ENCODE assay signal across 22 mouse cellular contexts in genomic region chr4:82363951-82364350, GRCm38 (mm10).
DNase-seq lines count a peak whose midpoint lies in the region; ATAC-seq and TF ChIP-seq lines count a peak whose summit lies in the region.
"Had no signal": no experiment of that assay in that cellular context is flagged by ENCODE, and none has a peak within 500 bp of the region (broad histone marks: within the 10 kb centered on the region; RNA-seq: fewer than 3 reads in every experiment).

No protein-coding gene starts in this region.

- intact Hi-C loops in heart, adult 2 months (cut with DNase I): loop anchor here (2.0 kb wide), 1 partner anchor 33 kb away; no protein-coding TSS in a partner anchor
- intact Hi-C loops in heart, postnatal 10 days (cut with DNase I): loop anchor here (5.0 kb wide), 1 partner anchor 143 kb away; no protein-coding TSS in a partner anchor
- intact Hi-C loops in left cerebral cortex, postnatal 14 days (cut with DNase I): no loop called here

- ATAC-seq in kidney, postnatal 0 days (replicated peaks; ENCODE audit: low FRiP score, low read depth): no peak
- ATAC-seq in midbrain, embryonic 11.5 days (ENCODE audit: low FRiP score): no peak
- ATAC-seq: forebrain, embryonic 13.5 days; hindbrain, postnatal 0 days; intestine, embryonic 16.5 days; Patski had no signal

- peaks cover 28% of the 10 kb centered on the region for H3K4me1 ChIP-seq in heart, adult 2 months (ENCODE audit: control insufficient read depth, insufficient read depth, low read length)
- peaks cover 16% of the 10 kb centered on the region; the same call in 1 of the 2 replicates for H3K4me1 ChIP-seq in kidney, postnatal 0 days (replicated peaks; ENCODE audit: insufficient read depth, low read length)
- 0 out of 2 replicates have a peak, but pooled peaks cover 4% of the 10 kb centered on the region for H3K4me1 ChIP-seq in midbrain, embryonic 11.5 days (ENCODE audit: control insufficient read depth, insufficient read depth, low read length)
- peaks cover 9% of the 10 kb centered on the region; the same call in 1 of the 2 replicates for H3K4me1 ChIP-seq in midbrain, embryonic 10.5 days

- no peak overlapping the region for H3K9ac ChIP-seq in heart, adult 2 months (ENCODE audit: low read depth, low read length)
- no peak overlapping the region for H3K9ac ChIP-seq in kidney, postnatal 0 days (ENCODE audit: low read depth, low read length)
- no peak overlapping the region for H3K9ac ChIP-seq in midbrain, embryonic 11.5 days (ENCODE audit: low read length)
- H3K9ac ChIP-seq: forebrain, embryonic 13.5 days; midbrain, embryonic 12.5 days had no signal

- WGBS in heart, adult 2 months: 65% methylated on average over 6 of the region's 6 CpGs
- 53% methylated on average over 6 of the region's 6 CpGs for WGBS in kidney, postnatal 0 days
- WGBS in midbrain, embryonic 11.5 days: 91% methylated on average over 6 of the region's 6 CpGs
- 92% methylated on average over 6 of the region's 6 CpGs for WGBS in midbrain, embryonic 10.5 days

- peak overlapping the region; percentile 56 for H3K27ac ChIP-seq in heart, adult 2 months
- H3K27ac ChIP-seq in kidney, postnatal 0 days: no peak overlapping the region
- no peak overlapping the region for H3K27ac ChIP-seq in midbrain, embryonic 11.5 days (ENCODE audit: low read depth, low read length)
- no peak overlapping the region for H3K27ac ChIP-seq in midbrain, embryonic 10.5 days (replicated peaks)
- H3K27ac ChIP-seq: forebrain, embryonic 13.5 days; hindbrain, postnatal 0 days; midbrain, embryonic 12.5 days had no signal

- no peak for TF ChIP-seq EP300 in heart, adult 2 months (IDR thresholded peaks at IDR 0.05; ENCODE audit: insufficient read depth, low read depth, low read length)

- H3K4me3 ChIP-seq in heart, adult 2 months: no peak overlapping the region
- no peak overlapping the region for H3K4me3 ChIP-seq in kidney, postnatal 0 days (replicated peaks; ENCODE audit: low read depth, low read length)
- H3K4me3 ChIP-seq in midbrain, embryonic 11.5 days (ENCODE audit: low read depth, low read length): no peak overlapping the region
- no peak overlapping the region for H3K4me3 ChIP-seq in midbrain, embryonic 10.5 days
- H3K4me3 ChIP-seq: forebrain, embryonic 13.5 days; midbrain, embryonic 12.5 days had no signal

- H3K9me3 ChIP-seq in kidney, postnatal 0 days (replicated peaks; ENCODE audit: low read length): no peaks in the 10 kb centered on the region
- no peaks in the 10 kb centered on the region for H3K9me3 ChIP-seq in midbrain, embryonic 11.5 days (ENCODE audit: control insufficient read depth, low read length)
- H3K9me3 ChIP-seq in midbrain, embryonic 10.5 days (replicated peaks): no peaks in the 10 kb centered on the region
- H3K9me3 ChIP-seq: forebrain, embryonic 13.5 days; midbrain, embryonic 12.5 days had no signal

- no peak overlapping the region for H3K4me2 ChIP-seq in kidney, postnatal 0 days (ENCODE audit: low read length)
- no peak overlapping the region for H3K4me2 ChIP-seq in midbrain, embryonic 11.5 days
- H3K4me2 ChIP-seq: forebrain, embryonic 13.5 days; midbrain, embryonic 12.5 days had no signal

- TF ChIP-seq POLR2A in heart, adult 2 months (IDR thresholded peaks at IDR 0.05; ENCODE audit: insufficient read depth, low read depth, low read length): no peak

- no peak for TF ChIP-seq CTCF in heart, adult 2 months (IDR thresholded peaks at IDR 0.05)
- no peak for TF ChIP-seq CTCF in kidney, postnatal 0 days (IDR thresholded peaks at IDR 0.05; ENCODE audit: low read depth)

- H3K36me3 ChIP-seq in heart, adult 2 months (ENCODE audit: control insufficient read depth, insufficient read depth, low read length): peaks cover 36% of the 10 kb centered on the region
- H3K36me3 ChIP-seq in kidney, postnatal 0 days (ENCODE audit: insufficient read depth, low read length): no peaks in the 10 kb centered on the region
- H3K36me3 ChIP-seq in midbrain, embryonic 11.5 days (ENCODE audit: control insufficient read depth, insufficient read depth, low read length): no peaks in the 10 kb centered on the region
- H3K36me3 ChIP-seq in midbrain, embryonic 10.5 days: no peaks in the 10 kb centered on the region
- H3K36me3 ChIP-seq: G1E had no signal

- DNase-seq in heart, adult 2 months: no peak
- no peak for DNase-seq in heart, postnatal 10 days
- DNase-seq in kidney, postnatal 0 days (ENCODE audit: low spot score): peak; percentile 42
- no peak for DNase-seq in kidney, postnatal 14 days
- peak; percentile 54 for DNase-seq in midbrain, embryonic 11.5 days (ENCODE audit: low spot score, missing footprints)
- no peak for DNase-seq in midbrain, embryonic 10.5 days (ENCODE audit: low spot score)
- no peak for DNase-seq in left cerebral cortex, postnatal 14 days (ENCODE audit: low spot score in 2 of 2)
- DNase-seq: adrenal gland, postnatal 36 days; B cell, adult 2 months; cerebellum, adult 9-10 months; gastrocnemius, postnatal 10 days; retina, postnatal 1 day; right cerebral cortex, postnatal 25 days; spleen, adult 18-20 months; thymus, postnatal 14 days had no signal

- no peaks in the 10 kb centered on the region for H3K27me3 ChIP-seq in heart, adult 2 months (ENCODE audit: control insufficient read depth, insufficient read depth, low read length)
- H3K27me3 ChIP-seq in kidney, postnatal 0 days (ENCODE audit: insufficient read depth, low read length): no peaks in the 10 kb centered on the region
- H3K27me3 ChIP-seq in midbrain, embryonic 11.5 days (ENCODE audit: control insufficient read depth, insufficient read depth, low read length): no peaks in the 10 kb centered on the region
- no peaks in the 10 kb centered on the region for H3K27me3 ChIP-seq in midbrain, embryonic 10.5 days (ENCODE audit: low read depth, poor library complexity, severe bottlenecking)
- H3K27me3 ChIP-seq: CH12.LX; forebrain, embryonic 13.5 days; midbrain, embryonic 12.5 days; Patski had no signal

- peaks cover 4% of the 10 kb centered on the region for H3K79me2 ChIP-seq in heart, adult 2 months (replicated peaks; ENCODE audit: control insufficient read depth, insufficient read depth, low read length)

Comparison
In these comparisons a context has a peak if more than half of its experiments do, and no peak if none do; other contexts are left out.
1. DNase-seq: peak in kidney, postnatal 0 days (single experiment) and midbrain, embryonic 11.5 days (single experiment); none in heart, adult 2 months (0 of 2), heart, postnatal 10 days (0 of 2), kidney, postnatal 14 days (single experiment), midbrain, embryonic 10.5 days (single experiment) and left cerebral cortex, postnatal 14 days (0 of 2).